Mouse (Mus musculus) MEL (cell line): ENCODE results near the gene Dnajc5. TPM values are rescaled to one million over a fixed set of nuclear protein-coding genes. Genes with fewer than 3 reads are reported as not detected.

Experiments used
- DNase-seq: peaks from one replicate; pipeline ENCODE4 v3.0.0; 2011; ENCODE audit warnings: low read depth, low spot score
- H3K27ac ChIP-seq: 2 replicates; pipeline ENCODE4 v1.5.1; 2012; ENCODE audit warnings: low read depth, mild to moderate bottlenecking, control low read depth, low read length, moderate library complexity; ENCODE audit not compliant: control insufficient read depth
- H3K27me3 ChIP-seq, 2 experiments: fragments of 150-350 bp in 1 of 2; sonication (generic) in 1 of 2; 2 replicates each; pipeline ENCODE4 v1.6.1; 2012; ENCODE audit warnings: low read length in 2 of 2, mild to moderate bottlenecking in 2 of 2, improper control_type of control experiment in 1 of 2, moderate library complexity in 1 of 2; ENCODE audit not compliant: insufficient read depth in 2 of 2, control insufficient read depth in 1 of 2
- H3K36me3 ChIP-seq, 2 experiments: 2 replicates each; pipeline ENCODE4 v1.6.1; 2012 to 2014; ENCODE audit warnings: low read length in 2 of 2, improper control_type of control experiment in 1 of 2, inconsistent platforms in 1 of 2, mild to moderate bottlenecking in 1 of 2; ENCODE audit not compliant: insufficient read depth in 2 of 2, control insufficient read depth in 1 of 2
- H3K4me1 ChIP-seq, 2 experiments: fragments of 150-350 bp in 1 of 2; sonication (generic) in 1 of 2; 2 replicates each; pipeline ENCODE4 v1.6.1; 2012; ENCODE audit warnings: low read length in 2 of 2, improper control_type of control experiment in 1 of 2, mild to moderate bottlenecking in 1 of 2; ENCODE audit not compliant: insufficient read depth in 2 of 2, control insufficient read depth in 1 of 2
- H3K4me3 ChIP-seq, 2 experiments: fragments of 150-350 bp in 1 of 2; sonication (generic) in 1 of 2; 2 replicates each; pipeline ENCODE4 v1.5.1; 2012; ENCODE audit warnings: low read depth in 2 of 2, low read length in 2 of 2, mild to moderate bottlenecking in 2 of 2, moderate library complexity in 2 of 2, control low read depth in 1 of 2, improper control_type of control experiment in 1 of 2; ENCODE audit not compliant: control insufficient read depth in 1 of 2, insufficient read depth in 1 of 2
- H3K79me2 ChIP-seq: 2 replicates; pipeline ENCODE4 v1.6.1; 2012; ENCODE audit warnings: mild to moderate bottlenecking, low read length, moderate library complexity; ENCODE audit not compliant: control insufficient read depth, poor library complexity, insufficient read depth
- H3K9ac ChIP-seq: 2 replicates; pipeline ENCODE4 v1.6.1; 2012; ENCODE audit warnings: low read depth, mild to moderate bottlenecking, control low read depth, low read length, moderate library complexity; ENCODE audit not compliant: control insufficient read depth, poor library complexity, severe bottlenecking
- H3K9me3 ChIP-seq: fragments of 150-350 bp; sonication (generic); replicated peaks from 2 replicates; pipeline ENCODE4 v1.6.1; 2012; ENCODE audit warnings: mild to moderate bottlenecking, low read length, improper control_type of control experiment, moderate library complexity; ENCODE audit not compliant: insufficient read depth
- CHD1 ChIP-seq: IDR thresholded peaks from 2 replicates; pipeline ENCODE4 v1.6.1; 2012; ENCODE audit warnings: low read depth, mild to moderate bottlenecking, inconsistent platforms, low read length, improper control_type of control experiment
- CHD2 ChIP-seq: IDR thresholded peaks from 2 replicates; pipeline ENCODE4 v1.6.1; 2011; ENCODE audit warnings: low read length, improper control_type of control experiment
- E2F4 ChIP-seq: IDR thresholded peaks from 2 replicates; pipeline ENCODE4 v1.6.1; 2011; ENCODE audit warnings: low read depth, low read length, improper control_type of control experiment, borderline replicate concordance
- ETS1 ChIP-seq: IDR thresholded peaks from 2 replicates; pipeline ENCODE4 v1.6.1; 2012; ENCODE audit warnings: low read depth, mild to moderate bottlenecking, inconsistent platforms, low read length, improper control_type of control experiment, moderate library complexity
- GABPA ChIP-seq: IDR thresholded peaks from 2 replicates; pipeline ENCODE4 v1.6.1; 2012; ENCODE audit warnings: low read depth, mild to moderate bottlenecking, inconsistent platforms, low read length, improper control_type of control experiment, moderate library complexity
- GATA1 ChIP-seq: IDR thresholded peaks from 2 replicates; pipeline ENCODE4 v1.6.1; 2011; ENCODE audit warnings: low read depth, low read length, improper control_type of control experiment
- HCFC1 ChIP-seq: IDR thresholded peaks from 2 replicates; pipeline ENCODE4 v1.6.1; 2012; ENCODE audit warnings: low read depth, mild to moderate bottlenecking, inconsistent platforms, low read length, improper control_type of control experiment, moderate library complexity
- JUND ChIP-seq: IDR thresholded peaks from 2 replicates; pipeline ENCODE4 v1.6.1; 2011; ENCODE audit warnings: low read depth, mild to moderate bottlenecking, improper control_type of control experiment, low read length
- MYB ChIP-seq: IDR thresholded peaks from 2 replicates; pipeline ENCODE4 v1.6.1; 2011; ENCODE audit warnings: mild to moderate bottlenecking, low read depth, low read length, improper control_type of control experiment
- MYC ChIP-seq: IDR thresholded peaks from 2 replicates; pipeline ENCODE4 v1.6.1; 2011; ENCODE audit warnings: low read depth, mild to moderate bottlenecking, low read length, improper control_type of control experiment, moderate library complexity
- NELFE ChIP-seq: IDR thresholded peaks from 2 replicates; pipeline ENCODE4 v1.6.1; 2011; ENCODE audit warnings: low read depth, low read length, improper control_type of control experiment
- POLR2A ChIP-seq, 2 experiments: IDR thresholded peaks; 2 replicates each; pipeline ENCODE4 v1.6.1; 2011 to 2012; ENCODE audit warnings: low read length in 2 of 2, mild to moderate bottlenecking in 2 of 2, control low read depth in 1 of 2, improper control_type of control experiment in 1 of 2, low read depth in 1 of 2, moderate library complexity in 1 of 2; ENCODE audit not compliant: control insufficient read depth in 1 of 2, insufficient read depth in 1 of 2, poor library complexity in 1 of 2
- RCOR1 ChIP-seq: IDR thresholded peaks from 2 replicates; pipeline ENCODE4 v1.6.1; 2012; ENCODE audit warnings: low read depth, mild to moderate bottlenecking, inconsistent platforms, low read length, improper control_type of control experiment
- SIN3A ChIP-seq: IDR thresholded peaks from 2 replicates; pipeline ENCODE4 v1.6.1; 2012; ENCODE audit warnings: low read length, improper control_type of control experiment, inconsistent platforms
- SMC3 ChIP-seq: IDR thresholded peaks from 2 replicates; pipeline ENCODE4 v1.6.1; 2011; ENCODE audit warnings: low read depth, low read length, improper control_type of control experiment
- USF1 ChIP-seq: IDR thresholded peaks from 2 replicates; pipeline ENCODE4 v1.6.1; 2014; ENCODE audit warnings: low read depth, mild to moderate bottlenecking, inconsistent platforms, low read length, improper control_type of control experiment, moderate library complexity
- ZC3H11A ChIP-seq: IDR thresholded peaks from 2 replicates; pipeline ENCODE4 v1.6.1; 2012; ENCODE audit warnings: low read depth, mild to moderate bottlenecking, inconsistent platforms, low read length, improper control_type of control experiment
- ZKSCAN1 ChIP-seq: IDR thresholded peaks from 2 replicates; pipeline ENCODE4 v1.6.1; 2012; ENCODE audit warnings: low read depth, mild to moderate bottlenecking, inconsistent platforms, low read length, improper control_type of control experiment, moderate library complexity
- ZMIZ1 ChIP-seq: IDR thresholded peaks from 2 replicates; pipeline ENCODE4 v1.6.1; 2012; ENCODE audit warnings: low read depth, mild to moderate bottlenecking, inconsistent platforms, low read length, improper control_type of control experiment, moderate library complexity
- polyA plus RNA-seq, 2 experiments: library from polyadenylated mRNA; stranded (reverse) in 1 of 2; unstranded in 1 of 2; fragments of >175 nt in 1 of 2; fragments of >200 nt in 1 of 2; gene quantifications; 2 replicates each; pipeline versions ENCODE4 v1.2.1 to v1.2.4; 2012; ENCODE audit warnings: low replicate concordance in 2 of 2, low read depth in 1 of 2; ENCODE audit not compliant: insufficient read length in 2 of 2, insufficient read depth in 1 of 2, missing spikeins in 1 of 2
- total RNA-seq: library from RNA; depleted of rRNA; stranded (reverse); fragments of 300-350 nt; gene quantifications from 2 replicates; pipeline ENCODE4 v1.2.3, GENCODE M21; 2012

Gene Dnajc5
- total and polyA plus RNA-seq, 3 experiments: 51.9 to 338 (median 57.9) TPM

- Histone ChIP-seq H3K9me3 (no peaks in the 10 kb centered on the region), H3K9ac (no peak overlapping the region), H3K36me3 (peaks cover 0 to 28% of the 10 kb centered on the region in 2 experiments; a peak in 2 of 4 replicates), H3K4me3 (no peak overlapping the region), H3K27me3 (no peaks in the 10 kb centered on the region), H3K4me1 (no peaks in the 10 kb centered on the region), H3K27ac (no peak overlapping the region), H3K79me2 (peaks cover 74% of the 10 kb centered on the region)
- no peak for DNase-seq
- no peak for TF ChIP-seq CHD1
Measured at GRCm38 (mm10) chr2:181529076-181529475, 8.8 kb downstream of the Dnajc5 start.

DNA sequence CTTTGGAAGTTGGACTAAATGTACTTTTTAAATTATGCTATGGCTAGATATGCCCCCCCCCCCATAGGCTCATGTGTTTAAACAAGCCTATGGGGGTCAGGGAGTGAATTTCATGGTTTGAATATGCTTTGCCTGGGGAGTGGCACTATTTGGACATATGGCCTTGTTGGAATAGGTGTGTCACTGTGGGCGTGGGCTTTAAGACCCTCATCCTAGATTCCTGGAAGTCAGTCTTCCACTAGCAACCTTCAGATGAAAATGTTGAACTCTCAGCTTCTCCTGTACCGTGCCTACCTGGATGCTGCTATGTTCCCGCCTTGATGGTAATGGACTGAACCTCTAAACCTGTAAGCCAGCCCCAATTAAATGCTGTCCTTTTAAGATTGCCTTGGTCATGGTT is 12.3 kb downstream of the Dnajc5 start:
- peaks cover 9 to 17% of the 10 kb centered on the region in 2 experiments for H3K36me3 ChIP-seq

DNA sequence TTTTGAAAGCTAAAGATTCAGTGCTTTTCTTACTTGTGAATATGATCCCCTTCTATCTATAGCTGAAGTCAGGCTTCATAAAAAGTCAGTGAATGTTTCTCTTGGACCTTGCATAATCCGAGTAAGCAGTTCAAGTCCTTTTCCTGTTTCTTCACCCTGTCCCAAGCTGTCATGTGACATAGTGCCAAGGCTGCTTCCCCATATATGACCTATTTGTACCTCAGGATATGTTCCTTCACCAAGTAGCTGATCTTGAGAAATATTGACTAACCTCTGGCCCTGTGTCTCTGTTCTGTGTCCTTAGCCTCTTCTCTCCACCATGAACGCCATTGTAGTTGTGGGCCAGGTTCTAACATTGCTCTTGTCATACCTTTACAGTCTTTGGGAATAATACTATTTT is 16.1 kb downstream of the Dnajc5 start:
- H3K27ac ChIP-seq: no peak overlapping the region
- peaks cover 3 to 12% of the 10 kb centered on the region in 2 experiments for H3K36me3 ChIP-seq
- no peak overlapping the region for H3K4me3 ChIP-seq
- H3K27me3 ChIP-seq: no peaks in the 10 kb centered on the region
- H3K9ac ChIP-seq: no peak overlapping the region
- TF ChIP-seq E2F4: no peak
- TF ChIP-seq USF1: peak; percentile 56
- TF ChIP-seq, all 39 proteins: peak for 1
- Histone ChIP-seq H3K79me2 (peaks cover 57% of the 10 kb centered on the region), H3K4me1 (peaks cover 0 to 9% of the 10 kb centered on the region in 2 experiments; a peak in 3 of 4 replicates), H3K9me3 (no peaks in the 10 kb centered on the region)
- no peak for DNase-seq

More for the DNA sequence above, 12.3 kb downstream of the Dnajc5 start:
- Histone ChIP-seq H3K4me3 (no peak overlapping the region), H3K9ac (no peak overlapping the region), H3K27me3 (no peaks in the 10 kb centered on the region), H3K27ac (no peak overlapping the region), H3K79me2 (peaks cover 62% of the 10 kb centered on the region), H3K4me1 (peaks cover 0 to 6% of the 10 kb centered on the region in 2 experiments; a peak in 3 of 4 replicates), H3K9me3 (no peaks in the 10 kb centered on the region)
- DNase-seq: no peak
- TF ChIP-seq ZC3H11A: no peak
- no peak for TF ChIP-seq ZMIZ1
- no peak for TF ChIP-seq USF1
- TF ChIP-seq ETS1: no peak
- no peak for TF ChIP-seq NELFE
- no peak for TF ChIP-seq ZKSCAN1
- no peak for TF ChIP-seq MYB
- no peak for TF ChIP-seq POLR2A (IDR thresholded peaks at IDR 0.05; ENCODE audit: control insufficient read depth in 1 of 2, insufficient read depth in 1 of 2, low read depth in 1 of 2, low read length in 2 of 2, poor library complexity in 1 of 2)
- no peak for TF ChIP-seq HCFC1
- TF ChIP-seq GATA1: no peak
- no peak for TF ChIP-seq SMC3
- TF ChIP-seq RCOR1: no peak
- TF ChIP-seq SIN3A: no peak
- no peak for TF ChIP-seq CHD2
- no peak for TF ChIP-seq GABPA
- no peak for TF ChIP-seq MYC
- TF ChIP-seq JUND: no peak
